Mouse (Mus musculus) CH12F3 (cell line): ENCODE results near the gene Lpp.

Experiments
- in situ Hi-C: fragments of 300-500 bp; cut with MboI; formaldehyde crosslinking; loops from 2 replicates; pipeline ENCODE4 v1.14.3; 2020; ENCODE audit warnings: low sequenced_read_pairs

Gene Lpp

GRCm38 (mm10) chr16:24949265-24949664, 556.0 kb downstream of the Lpp start:
- in situ Hi-C loops, result no loop called here

GRCm38 (mm10) chr16:24950112-24950743, 556.9 kb downstream of the Lpp start:
- in situ Hi-C loops, result no loop called here

- in situ Hi-C loops, result no loop called here
These were observed 558.6 kb downstream of the Lpp start for GRCm38 (mm10) chr16:24951909-24952308.

GRCm38 (mm10) chr16:24955054-24955453, 561.7 kb downstream of the Lpp start:
- in situ Hi-C loops, result no loop called here

GRCm38 (mm10) chr16:24958661-24959060, 565.4 kb downstream of the Lpp start:
- in situ Hi-C loops, result no loop called here

GRCm38 (mm10) chr16:24960901-24961806, 567.8 kb downstream of the Lpp start:
- in situ Hi-C loops, result no loop called here

- in situ Hi-C loops, result no loop called here
These were observed 571.0 kb downstream of the Lpp start for GRCm38 (mm10) chr16:24964311-24964710.

GRCm38 (mm10) chr16:24965091-24965490, 571.8 kb downstream of the Lpp start:
- in situ Hi-C loops, result no loop called here

- in situ Hi-C loops, result no loop called here
These were observed 573.2 kb downstream of the Lpp start for GRCm38 (mm10) chr16:24966460-24966859.

GRCm38 (mm10) chr16:24973009-24973631, 579.8 kb downstream of the Lpp start:
- in situ Hi-C loops, result no loop called here

- in situ Hi-C loops, result no loop called here
These were observed 584.5 kb downstream of the Lpp start for GRCm38 (mm10) chr16:24977771-24978170.

GRCm38 (mm10) chr16:24978226-24978625, 584.9 kb downstream of the Lpp start:
- in situ Hi-C loops, result no loop called here

- in situ Hi-C loops, result no loop called here
These were observed 586.1 kb downstream of the Lpp start for GRCm38 (mm10) chr16:24979391-24979790.

GRCm38 (mm10) chr16:24982828-24983227, 589.5 kb downstream of the Lpp start:
- in situ Hi-C loops, result no loop called here

GRCm38 (mm10) chr16:24990331-24990730, 597.0 kb downstream of the Lpp start:
- in situ Hi-C loops, result no loop called here

- in situ Hi-C loops, result no loop called here
These were observed 597.8 kb downstream of the Lpp start for GRCm38 (mm10) chr16:24991059-24991541.

- in situ Hi-C loops, result no loop called here
These were observed 598.7 kb downstream of the Lpp start for GRCm38 (mm10) chr16:24991995-24992394.

- in situ Hi-C loops, result no loop called here
These were observed 599.2 kb downstream of the Lpp start for GRCm38 (mm10) chr16:24992494-24992893.

- in situ Hi-C loops, result no loop called here
These were observed 617.9 kb downstream of the Lpp start for GRCm38 (mm10) chr16:25010980-25011877.

- in situ Hi-C loops, result no loop called here
These were observed 619.6 kb downstream of the Lpp start for GRCm38 (mm10) chr16:25012938-25013337.
